Mouse (Mus musculus) intestine, embryonic 16.5 days (tissue): ENCODE results near the gene Tcf21. TPM values are rescaled to one million over a fixed set of nuclear protein-coding genes. Genes with fewer than 3 reads are reported as not detected.
A peak's percentile ranks its signal among the peaks of the same experiment; 100 is the strongest.

ENCODE experiments used
- ATAC-seq: fragments of 200-750 bp; cut with Nextera tagmentation; 2 replicates; pipeline ENCODE4 v1.8.0; 2017; ENCODE audit warnings: moderate TSS enrichment, moderate library complexity
- H3K27ac ChIP-seq: fragments of 300-500 bp; sonication (generic); 2 replicates; pipeline ENCODE4 v1.5.1; 2014; ENCODE audit warnings: mild to moderate bottlenecking, low read length
- H3K27me3 ChIP-seq: fragments of 300-500 bp; sonication (generic); replicated peaks from 2 replicates; pipeline ENCODE4 v1.6.1; 2014; ENCODE audit warnings: low read length, control low read depth, mixed read lengths; ENCODE audit not compliant: control insufficient read depth, insufficient read depth
- H3K36me3 ChIP-seq: fragments of 300-500 bp; sonication (generic); 2 replicates; pipeline ENCODE4 v1.6.1; 2014; ENCODE audit warnings: low read length, control low read depth; ENCODE audit not compliant: control insufficient read depth, insufficient read depth
- H3K4me1 ChIP-seq: fragments of 300-500 bp; sonication (generic); 2 replicates; pipeline ENCODE4 v1.6.1; 2014; ENCODE audit warnings: low read length, control low read depth, mixed read lengths; ENCODE audit not compliant: control insufficient read depth, insufficient read depth
- H3K4me2 ChIP-seq: fragments of 300-500 bp; sonication (generic); 2 replicates; pipeline ENCODE4 v1.6.1; 2014; ENCODE audit warnings: low read depth, low read length, control low read depth
- H3K4me3 ChIP-seq: fragments of 300-500 bp; sonication (generic); 2 replicates; pipeline ENCODE4 v1.5.1; 2014; ENCODE audit warnings: mild to moderate bottlenecking, low read length
- H3K9ac ChIP-seq: fragments of 300-500 bp; sonication (generic); 2 replicates; pipeline ENCODE4 v1.6.1; 2014; ENCODE audit warnings: low read depth, low read length
- H3K9me3 ChIP-seq: fragments of 300-500 bp; sonication (generic); 2 replicates; pipeline ENCODE4 v1.6.1; 2016; ENCODE audit warnings: low read length, control low read depth; ENCODE audit not compliant: control insufficient read depth
- WGBS: fragments of 180-500 bp; shearing (Covaris S2); extraction: QIAGEN DNeasy Blood & Tissue Kit; methylation state at CpG from one replicate; pipeline ENCODE4 v1.1.7; 2014; 5-methylcytosine and 5-hydroxymethylcytosine counted together
- polyA plus RNA-seq: library from polyadenylated mRNA; unstranded; fragments of >200 nt; fragmentation: Nextera tagmentation; extraction: Ambion mirVana; gene quantifications from 2 replicates; pipeline ENCODE4 v1.2.1, GENCODE M21; 2015

Gene Tcf21
- polyA plus RNA-seq, 1 experiment from 2014 or later: 145 TPM

- ATAC-seq: no peak
- H3K9ac ChIP-seq: no peak overlapping the region
- no peaks in the 10 kb centered on the region for H3K36me3 ChIP-seq
- no peak overlapping the region for H3K27ac ChIP-seq
- 30% methylated on average over 12 of the region's 12 CpGs for WGBS
- peaks cover 8% of the 10 kb centered on the region; the same call in 1 of the 2 replicates for H3K27me3 ChIP-seq
- 0 out of 2 replicates have a peak overlapping the region, but pooled peaks have one; percentile 8 for H3K4me3 ChIP-seq
- H3K9me3 ChIP-seq: no peaks in the 10 kb centered on the region
- 0 out of 2 replicates have a peak, but pooled peaks cover 6% of the 10 kb centered on the region for H3K4me1 ChIP-seq
- peak overlapping the region; percentile 14 for H3K4me2 ChIP-seq
These were observed 8.1 kb downstream of the Tcf21 start for GRCm38 (mm10) chr10:22811921-22812320.

- 50% methylated on average over 3 of the region's 3 CpGs for WGBS
- H3K27ac ChIP-seq: no peak overlapping the region
- no peaks in the 10 kb centered on the region for H3K9me3 ChIP-seq
- ATAC-seq: no peak
- 0 out of 2 replicates have a peak, but pooled peaks cover 2% of the 10 kb centered on the region for H3K4me1 ChIP-seq
- H3K4me3 ChIP-seq: no peak overlapping the region
- H3K9ac ChIP-seq: no peak overlapping the region
- no peaks in the 10 kb centered on the region for H3K36me3 ChIP-seq
- H3K27me3 ChIP-seq: no peaks in the 10 kb centered on the region
- H3K4me2 ChIP-seq: no peak overlapping the region
These were observed 37.3 kb downstream of the Tcf21 start for GRCm38 (mm10) chr10:22782684-22783083.

- Histone ChIP-seq H3K27me3 (no peaks in the 10 kb centered on the region), H3K9ac (no peak overlapping the region)
These were observed 38.5 kb downstream of the Tcf21 start for GRCm38 (mm10) chr10:22781466-22781865.

GRCm38 (mm10) chr10:22777939-22778338 is 42.0 kb downstream of the Tcf21 start:
- peak; percentile 58; the same call in 1 of the 2 replicates for ATAC-seq
- Histone ChIP-seq H3K4me3 (no peak overlapping the region), H3K9me3 (no peaks in the 10 kb centered on the region), H3K9ac (no peak overlapping the region), H3K4me2 (no peak overlapping the region), H3K27ac (no peak overlapping the region), H3K27me3 (no peaks in the 10 kb centered on the region), H3K4me1 (0 out of 2 replicates have a peak, but pooled peaks cover 2% of the 10 kb centered on the region), H3K36me3 (no peaks in the 10 kb centered on the region)
- 16% methylated on average over 5 of the region's 5 CpGs for WGBS

More at GRCm38 (mm10) chr10:22781466-22781865, 38.5 kb downstream of the Tcf21 start:
- 0 out of 2 replicates have a peak, but pooled peaks cover 2% of the 10 kb centered on the region for H3K4me1 ChIP-seq
- no peaks in the 10 kb centered on the region for H3K36me3 ChIP-seq
- H3K4me2 ChIP-seq: no peak overlapping the region
- ATAC-seq: no peak
- no peak overlapping the region for H3K27ac ChIP-seq
- no peaks in the 10 kb centered on the region for H3K9me3 ChIP-seq
- WGBS: 40% methylated on average over 4 of the region's 4 CpGs
- H3K4me3 ChIP-seq: no peak overlapping the region

GRCm38 (mm10) chr10:22776007-22776698 is 43.8 kb downstream of the Tcf21 start:
- no peak for ATAC-seq

GRCm38 (mm10) chr10:22775456-22775855 is 44.5 kb downstream of the Tcf21 start:
- Histone ChIP-seq H3K9me3 (no peaks in the 10 kb centered on the region), H3K27ac (no peak overlapping the region), H3K36me3 (no peaks in the 10 kb centered on the region), H3K9ac (no peak overlapping the region), H3K4me2 (no peak overlapping the region), H3K4me1 (0 out of 2 replicates have a peak, but pooled peaks cover 2% of the 10 kb centered on the region), H3K27me3 (no peaks in the 10 kb centered on the region), H3K4me3 (no peak overlapping the region)
- 65% methylated on average over 2 of the region's 2 CpGs for WGBS
- ATAC-seq: no peak

More at GRCm38 (mm10) chr10:22776007-22776698, 43.8 kb downstream of the Tcf21 start:
- Histone ChIP-seq H3K4me1 (0 out of 2 replicates have a peak, but pooled peaks cover 2% of the 10 kb centered on the region), H3K9ac (no peak overlapping the region), H3K27me3 (no peaks in the 10 kb centered on the region), H3K27ac (no peak overlapping the region), H3K4me2 (no peak overlapping the region), H3K36me3 (no peaks in the 10 kb centered on the region), H3K4me3 (no peak overlapping the region), H3K9me3 (no peaks in the 10 kb centered on the region)
- 18% methylated on average over 7 of the region's 7 CpGs for WGBS

GRCm38 (mm10) chr10:22774626-22775025 is 45.3 kb downstream of the Tcf21 start:
- H3K27ac ChIP-seq: no peak overlapping the region
- no peak for ATAC-seq
- H3K9me3 ChIP-seq: no peaks in the 10 kb centered on the region
- 0 out of 2 replicates have a peak, but pooled peaks cover 2% of the 10 kb centered on the region for H3K4me1 ChIP-seq
- 65% methylated on average over 3 of the region's 3 CpGs for WGBS
- H3K4me3 ChIP-seq: no peak overlapping the region
- no peak overlapping the region for H3K9ac ChIP-seq
- no peaks in the 10 kb centered on the region for H3K27me3 ChIP-seq
- H3K36me3 ChIP-seq: no peaks in the 10 kb centered on the region
- H3K4me2 ChIP-seq: no peak overlapping the region

Other genes starting within 250 kb of the Tcf21 start
- gene Slc2a12, start 175.2 kb downstream of the Tcf21 start, polyA plus RNA-seq: 0.38 TPM in 2 replicates
- gene Tbpl1, start 88.2 kb downstream of the Tcf21 start, polyA plus RNA-seq: 38.4 and 39.7 TPM in 2 replicates